Mouse (Mus musculus) liver, embryonic 14.5 days (tissue): Measurements from ENCODE around the gene Agbl5.

ENCODE experiments used
- CTCF ChIP-seq: IDR thresholded peaks from 2 replicates; pipeline ENCODE4 v1.5.1; 2016; ENCODE audit warnings: antibody characterized with exemption, low read depth, control low read depth
- EP300 ChIP-seq: IDR thresholded peaks from 2 replicates; pipeline ENCODE4 v1.6.1; 2016; ENCODE audit warnings: antibody characterized with exemption, low read depth

DNA sequence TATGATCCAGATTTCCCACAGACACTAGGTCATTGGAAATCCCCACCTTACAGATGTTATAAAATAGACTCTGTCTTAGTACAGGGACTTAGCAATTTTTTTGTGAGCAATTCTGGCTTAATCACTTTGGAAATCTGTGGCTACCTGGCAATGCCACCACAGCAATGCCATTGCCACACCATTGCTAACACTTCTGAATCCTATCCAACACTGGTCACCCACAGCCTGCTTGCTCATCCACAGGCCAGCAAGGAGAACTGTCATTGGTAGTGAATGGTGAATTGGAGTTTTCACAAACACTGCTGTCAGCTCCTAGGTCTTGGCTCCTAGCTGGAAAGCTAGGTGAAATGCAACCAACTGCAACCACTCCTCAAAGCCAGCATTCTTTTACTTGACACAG, 22.0 kb downstream of the Agbl5 start:
- no peak for TF ChIP-seq CTCF
- TF ChIP-seq EP300 = no peak
